Mouse (Mus musculus): ENCODE measurements around the gene Acer1.

Acer1 gene

GRCm38 (mm10) chr17:56982013-56982412 lies at the start of gene Acer1:
Acer1 (minus strand) TSS chr17:56982126.
- DNase-seq: no peak

- DNase-seq: peak; percentile 61
Observed at GRCm38 (mm10) chr17:57030931-57031660, 49.2 kb upstream of the Acer1 start, which contains the start of gene Khsrp. Khsrp (minus strand) TSS chr17:57031522.

- DNase-seq: no peak
Observed at GRCm38 (mm10) chr17:57029691-57030090, 47.8 kb upstream of the Acer1 start.

- DNase-seq: no peak
Observed at GRCm38 (mm10) chr17:57027471-57027870, 45.5 kb upstream of the Acer1 start.

GRCm38 (mm10) chr17:57020960-57021359 lies 39.0 kb upstream of the Acer1 start:
- DNase-seq: no peak

GRCm38 (mm10) chr17:57019693-57020092 lies 37.8 kb upstream of the Acer1 start:
- no peak for DNase-seq

- DNase-seq: no peak
Observed at GRCm38 (mm10) chr17:57012245-57012795, 30.4 kb upstream of the Acer1 start.

GRCm38 (mm10) chr17:57011236-57012141 lies 29.6 kb upstream of the Acer1 start, which contains the start of the genes Gtf2f1 and Gm17949:
Gtf2f1 (minus strand) TSS chr17:57011288.
Gm17949 (plus strand) TSS chr17:57011469.
- DNase-seq: peak; percentile 100

- no peak for DNase-seq
Observed at GRCm38 (mm10) chr17:57010911-57011235, 28.9 kb upstream of the Acer1 start.

GRCm38 (mm10) chr17:57007137-57007905 lies 25.4 kb upstream of the Acer1 start:
- peak; percentile 29 for DNase-seq

GRCm38 (mm10) chr17:57003994-57004393 lies 22.1 kb upstream of the Acer1 start:
- no peak for DNase-seq

- no peak for DNase-seq
Observed at GRCm38 (mm10) chr17:57001228-57001627, 19.3 kb upstream of the Acer1 start.

GRCm38 (mm10) chr17:56999968-57000609 lies 18.2 kb upstream of the Acer1 start, which contains the start of gene Pspn:
Pspn (minus strand) TSS chr17:57000018.
- DNase-seq: no peak

- DNase-seq: no peak
Observed at GRCm38 (mm10) chr17:56999414-56999813, 17.5 kb upstream of the Acer1 start.

- peak; percentile 99 for DNase-seq
Observed at GRCm38 (mm10) chr17:56997029-56997667, 15.2 kb upstream of the Acer1 start, which contains the start of gene Alkbh7. Alkbh7 (plus strand) TSS chr17:56997339.

GRCm38 (mm10) chr17:56996506-56996905 lies 14.6 kb upstream of the Acer1 start:
- DNase-seq: no peak

- DNase-seq: no peak
Observed at GRCm38 (mm10) chr17:56995046-56995445, 13.1 kb upstream of the Acer1 start.

GRCm38 (mm10) chr17:56990966-56991365 lies 9.0 kb upstream of the Acer1 start:
- DNase-seq: no peak

- DNase-seq: peak; percentile 98
Observed at GRCm38 (mm10) chr17:56990115-56990746, 8.3 kb upstream of the Acer1 start, which contains the start of gene Clpp. Clpp (plus strand) TSS chr17:56990305.

GRCm38 (mm10) chr17:56989467-56990114 lies 7.7 kb upstream of the Acer1 start:
- peak; percentile 94 for DNase-seq

All from retina, postnatal 1 day (tissue).